9 mouse cellular contexts compared by ENCODE assay signal in the genomic region with DNA sequence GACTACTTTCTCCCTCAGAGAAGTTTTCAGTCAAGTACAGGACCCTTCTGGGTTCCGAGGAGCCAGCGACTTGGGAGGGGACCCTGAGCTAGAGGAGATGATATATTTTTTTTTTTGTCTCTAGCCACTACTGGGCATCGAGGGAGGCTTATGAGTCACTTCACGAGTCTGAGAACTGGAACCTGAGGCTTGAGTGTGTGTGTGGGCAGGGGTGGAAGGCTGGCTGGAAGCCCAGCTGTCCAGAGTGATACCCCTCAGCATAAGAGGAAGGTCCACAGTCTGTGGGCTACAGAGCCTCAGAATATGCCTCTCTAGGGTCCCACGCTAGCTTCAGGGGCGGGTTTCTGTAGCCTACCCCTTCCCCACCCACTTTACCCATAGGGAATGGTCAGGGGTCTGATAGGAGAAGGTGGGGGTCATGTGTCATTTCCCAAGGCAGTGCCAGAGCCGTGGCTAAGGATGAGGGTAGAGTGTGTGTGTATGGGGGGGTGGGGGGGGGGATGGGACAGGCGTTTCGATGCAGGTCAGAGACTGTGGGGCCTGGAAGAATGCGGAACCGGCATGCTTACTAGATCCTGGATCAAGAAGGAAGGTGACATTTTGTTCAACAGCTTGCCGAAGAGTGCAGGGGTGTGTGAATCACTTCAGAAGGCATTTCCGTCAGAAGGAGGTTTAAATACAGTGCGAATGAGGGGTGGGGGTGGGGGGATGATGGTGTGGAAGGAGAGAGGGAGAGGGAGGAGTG. TPM values are rescaled to one million over a fixed set of nuclear protein-coding genes. Genes with fewer than 3 reads are reported as not detected.
DNase-seq lines count a peak whose midpoint lies in the region; ATAC-seq lines count a peak whose summit lies in the region.
"Had no signal": no experiment of that assay in that cellular context is flagged by ENCODE, and none has a peak within 500 bp of the region (broad histone marks: within the 10 kb centered on the region; RNA-seq: fewer than 3 reads in every experiment).

No protein-coding gene starts in this region.

- peaks cover 4% of the 10 kb centered on the region; the same call in 1 of the 2 replicates for H3K36me3 ChIP-seq in heart, embryonic 10.5 days
- 0 out of 2 replicates have a peak, but pooled peaks cover 7% of the 10 kb centered on the region for H3K36me3 ChIP-seq in limb, embryonic 12.5 days
- peaks cover 12% of the 10 kb centered on the region for H3K36me3 ChIP-seq in embryonic facial prominence, embryonic 10.5 days (replicated peaks)

- intact Hi-C loops in heart, postnatal 36 days (cut with DNase I) = no loop called here

- no peak overlapping the region for H3K4me3 ChIP-seq in heart, embryonic 10.5 days
- no peak overlapping the region for H3K4me3 ChIP-seq in limb, embryonic 12.5 days (replicated peaks)
- H3K4me3 ChIP-seq in embryonic facial prominence, embryonic 10.5 days = no peak overlapping the region

- ATAC-seq in limb, embryonic 12.5 days (ENCODE audit: insufficient number of reproducible peaks, insufficient read depth, low FRiP score, low TSS enrichment, low read depth) = no peak

- 0 out of 2 replicates have a peak overlapping the region, but pooled peaks have one; percentile 4 for H3K9ac ChIP-seq in limb, embryonic 12.5 days (replicated peaks)

- peaks cover 66% of the 10 kb centered on the region for H3K4me1 ChIP-seq in heart, embryonic 10.5 days
- H3K4me1 ChIP-seq in limb, embryonic 12.5 days (replicated peaks) = peaks cover 33% of the 10 kb centered on the region
- peaks cover 44% of the 10 kb centered on the region for H3K4me1 ChIP-seq in embryonic facial prominence, embryonic 10.5 days

- WGBS in heart, embryonic 10.5 days = 52% methylated on average over 14 of the region's 14 CpGs
- WGBS in limb, embryonic 12.5 days = 67% methylated on average over 14 of the region's 14 CpGs
- WGBS in embryonic facial prominence, embryonic 10.5 days = 80% methylated on average over 14 of the region's 14 CpGs

- H3K27ac ChIP-seq in heart, embryonic 10.5 days = peak overlapping the region; percentile 31; the same call in 1 of the 2 replicates
- H3K27ac ChIP-seq in limb, embryonic 12.5 days = peak overlapping the region; percentile 20; the same call in 1 of the 2 replicates
- H3K27ac ChIP-seq in embryonic facial prominence, embryonic 10.5 days (replicated peaks) = no peak overlapping the region

- no peak for DNase-seq in heart, embryonic 10.5 days (ENCODE audit: low spot score)
- DNase-seq in heart, postnatal 36 days = no peak
- DNase-seq in lung, adult 18-20 months = peak; percentile 45 to 51
- no peak for DNase-seq in lung, postnatal 25 days (ENCODE audit: low spot score)
- DNase-seq in A20 (ENCODE audit: low read depth, low spot score) = peak; percentile 36
- DNase-seq in embryonic facial prominence, embryonic 10.5 days (ENCODE audit: low spot score) = no peak
- DNase-seq in adrenal gland, postnatal 36 days = no peak
- DNase-seq: kidney, adult 11 months had no signal

- H3K9me3 ChIP-seq in heart, embryonic 10.5 days = no peaks in the 10 kb centered on the region
- H3K9me3 ChIP-seq in limb, embryonic 12.5 days = no peaks in the 10 kb centered on the region
- H3K9me3 ChIP-seq in embryonic facial prominence, embryonic 10.5 days = no peaks in the 10 kb centered on the region

- H3K4me2 ChIP-seq in limb, embryonic 12.5 days = no peak overlapping the region

- H3K27me3 ChIP-seq in heart, embryonic 10.5 days (ENCODE audit: insufficient read depth, poor library complexity, severe bottlenecking) = no peaks in the 10 kb centered on the region
- H3K27me3 ChIP-seq in limb, embryonic 12.5 days = no peaks in the 10 kb centered on the region
- no peaks in the 10 kb centered on the region for H3K27me3 ChIP-seq in embryonic facial prominence, embryonic 10.5 days (replicated peaks; ENCODE audit: low read depth, poor library complexity, severe bottlenecking)

RNA-seq across cellular contexts. Expression of a gene that starts 9.5 kb away (rescaled TPM):
- polyA plus RNA-seq in heart, embryonic 10.5 days (2016; fragmentation: Nextera tagmentation; extraction: Ambion mirVana) = 9.6 and 11.6 TPM in 2 replicates
- 10 to 100 TPM; 29.6 to 35.3 TPM for total RNA-seq in heart, postnatal 36 days (2021)
- polyA plus RNA-seq in limb, embryonic 12.5 days (2016; fragmentation: Nextera tagmentation; extraction: Ambion mirVana) = 19.2 and 20.0 TPM in 2 replicates
- 13.7 and 13.8 TPM in 2 replicates for polyA plus RNA-seq in embryonic facial prominence, embryonic 10.5 days (2016; fragmentation: Nextera tagmentation; extraction: Ambion mirVana)
- 10 to 100 TPM; 13.9 to 18.7 TPM for total RNA-seq in adrenal gland, postnatal 36 days (2021)

RNA-seq across cellular contexts. Expression of a gene that starts 33.4 kb away (rescaled TPM):
- 1.3 and 2.3 TPM in 2 replicates for polyA plus RNA-seq in heart, embryonic 10.5 days (2016; fragmentation: Nextera tagmentation; extraction: Ambion mirVana)
- 1 to 10 TPM; 6.4 to 7.2 TPM for total RNA-seq in heart, postnatal 36 days (2021)
- polyA plus RNA-seq in limb, embryonic 12.5 days (2016; fragmentation: Nextera tagmentation; extraction: Ambion mirVana) = 1.9 TPM in 2 replicates
- polyA plus RNA-seq in embryonic facial prominence, embryonic 10.5 days (2016; fragmentation: Nextera tagmentation; extraction: Ambion mirVana) = 1.2 and 1.5 TPM in 2 replicates
- total RNA-seq in adrenal gland, postnatal 36 days (2021) = 1 to 10 TPM; 5.1 to 6.3 TPM

Comparison
In these comparisons a context has a peak if more than half of its experiments do, and no peak if none do; other contexts are left out.
1. DNase-seq: peak in lung, adult 18-20 months (2 of 2) and A20 (single experiment); none in heart, embryonic 10.5 days (single experiment), heart, postnatal 36 days (0 of 2), lung, postnatal 25 days (single experiment), embryonic facial prominence, embryonic 10.5 days (single experiment) and adrenal gland, postnatal 36 days (0 of 2).